In genomic region chr4:130173911-130174311, GRCm38 (mm10) we compare ENCODE assay signal across 8 mouse cellular contexts. TPM values are rescaled to one million over a fixed set of nuclear protein-coding genes. Genes with fewer than 3 reads are reported as not detected.
DNase-seq lines count a peak whose midpoint lies in the region; ATAC-seq and TF ChIP-seq lines count a peak whose summit lies in the region.

No protein-coding gene starts in this region.

- no peak for TF ChIP-seq CTCF in lung, postnatal 0 days (IDR thresholded peaks at IDR 0.05)

- H3K36me3 ChIP-seq in lung, postnatal 0 days (ENCODE audit: insufficient read depth, low read length) = no peaks in the 10 kb centered on the region

- H3K4me3 ChIP-seq in lung, postnatal 0 days (ENCODE audit: low read depth, low read length) = peak overlapping the region; percentile 50

- peak overlapping the region; percentile 93 for H3K27ac ChIP-seq in lung, postnatal 0 days (ENCODE audit: low read length)

- TF ChIP-seq EP300 in lung, postnatal 0 days (IDR thresholded peaks at IDR 0.05) = no peak

- no peaks in the 10 kb centered on the region for H3K9me3 ChIP-seq in lung, postnatal 0 days (ENCODE audit: low read length)

- DNase-seq in lung, adult 18-20 months = peak; percentile 34 to 40
- DNase-seq in lung, postnatal 36 days = no peak
- peak; percentile 31 to 56 for DNase-seq in cerebellum, postnatal 36 days
- DNase-seq in kidney, adult 11 months = peak; percentile 49
- no peak for DNase-seq in lung, postnatal 0 days (ENCODE audit: low spot score)
- DNase-seq in thymus, postnatal 10 days (ENCODE audit: low spot score in 2 of 2) = no peak
- DNase-seq in gastrocnemius, adult 18-20 months (ENCODE audit: low spot score) = no peak
- no peak for DNase-seq in thymus, postnatal 36 days

- H3K9ac ChIP-seq in lung, postnatal 0 days (replicated peaks; ENCODE audit: low read depth) = peak overlapping the region; percentile 69

- WGBS in lung, postnatal 0 days = 26% methylated on average over 19 of the region's 19 CpGs

- peak overlapping the region; percentile 64 for H3K4me2 ChIP-seq in lung, postnatal 0 days (replicated peaks; ENCODE audit: low read depth, low read length)

- no peak for ATAC-seq in lung, postnatal 0 days

- H3K27me3 ChIP-seq in lung, postnatal 0 days (replicated peaks; ENCODE audit: insufficient read depth, low read length) = no peaks in the 10 kb centered on the region

- peaks cover 50% of the 10 kb centered on the region; the same call in 1 of the 2 replicates for H3K4me1 ChIP-seq in lung, postnatal 0 days (ENCODE audit: insufficient read depth, low read depth, low read length)

RNA-seq across cellular contexts. Expression of gene Tinagl1, which starts 1.0 kb away (rescaled TPM):
- 213 and 288 TPM in 2 replicates for polyA plus RNA-seq in lung, postnatal 0 days (2015; fragmentation: Nextera tagmentation; extraction: Ambion mirVana)
- total RNA-seq in gastrocnemius, adult 18-20 months (2021) = 10 to 100 TPM; 27.5 to 40.5 TPM

RNA-seq across cellular contexts. Expression of gene Hcrtr1, which starts 34.8 kb away (rescaled TPM):
- 0.08 and 0.18 TPM in 2 replicates for polyA plus RNA-seq in lung, postnatal 0 days (2015; fragmentation: Nextera tagmentation; extraction: Ambion mirVana)
- not detected for total RNA-seq in gastrocnemius, adult 18-20 months (2021)

RNA-seq across cellular contexts. Expression of gene Gm853, which starts 48.3 kb away (rescaled TPM):
- polyA plus RNA-seq in lung, postnatal 0 days (2015; fragmentation: Nextera tagmentation; extraction: Ambion mirVana) = not detected in 2 replicates
- not detected for total RNA-seq in gastrocnemius, adult 18-20 months (2021)

Comparison
In these comparisons a context has a peak if more than half of its experiments do, and no peak if none do; other contexts are left out.
1. DNase-seq: peak in lung, adult 18-20 months (2 of 2), cerebellum, postnatal 36 days (2 of 2) and kidney, adult 11 months (single experiment); none in lung, postnatal 36 days (single experiment), lung, postnatal 0 days (single experiment), thymus, postnatal 10 days (0 of 2), gastrocnemius, adult 18-20 months (single experiment) and thymus, postnatal 36 days (0 of 2).